Mouse (Mus musculus) mesoderm, embryonic 11.5 days (tissue): ENCODE data around the gene Fam160b1.

Experiments
- DNase-seq: peaks from one replicate; pipeline ENCODE4 v3.0.0-alpha.2; 2012; ENCODE audit warnings: low read depth, low spot score

Fam160b1 gene

DNA sequence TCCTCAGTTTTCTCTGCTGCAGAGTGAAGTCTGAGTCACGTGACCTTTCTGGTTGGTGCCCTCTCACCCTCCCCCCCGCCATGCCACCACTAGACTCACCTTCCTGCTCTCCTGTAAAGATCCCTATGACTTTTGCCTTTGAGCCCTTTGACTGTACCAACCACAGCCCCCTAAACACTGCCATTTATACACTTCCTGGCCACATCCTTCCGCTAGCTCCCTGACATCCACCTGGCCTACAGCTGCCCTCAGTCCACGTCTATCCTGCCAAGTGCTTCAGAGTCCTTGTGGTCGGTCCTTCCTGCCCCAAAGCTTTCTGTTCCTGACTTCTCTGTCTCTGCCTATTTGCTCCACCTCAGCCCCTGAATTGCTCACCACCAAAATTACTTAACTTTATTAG, 16.6 kb upstream of the Fam160b1 start:
- DNase-seq: no peak

- no peak for DNase-seq
Measured at GRCm38 (mm10) chr19:57344678-57345077, 15.8 kb upstream of the Fam160b1 start.

- no peak for DNase-seq
Measured at GRCm38 (mm10) chr19:57349096-57349495, 11.4 kb upstream of the Fam160b1 start.

GRCm38 (mm10) chr19:57352337-57352935, 8.0 kb upstream of the Fam160b1 start:
- peak; percentile 71 for DNase-seq

GRCm38 (mm10) chr19:57353228-57353627, 7.3 kb upstream of the Fam160b1 start:
- no peak for DNase-seq

- DNase-seq: no peak
Measured at GRCm38 (mm10) chr19:57354050-57354449, 6.4 kb upstream of the Fam160b1 start.

DNA sequence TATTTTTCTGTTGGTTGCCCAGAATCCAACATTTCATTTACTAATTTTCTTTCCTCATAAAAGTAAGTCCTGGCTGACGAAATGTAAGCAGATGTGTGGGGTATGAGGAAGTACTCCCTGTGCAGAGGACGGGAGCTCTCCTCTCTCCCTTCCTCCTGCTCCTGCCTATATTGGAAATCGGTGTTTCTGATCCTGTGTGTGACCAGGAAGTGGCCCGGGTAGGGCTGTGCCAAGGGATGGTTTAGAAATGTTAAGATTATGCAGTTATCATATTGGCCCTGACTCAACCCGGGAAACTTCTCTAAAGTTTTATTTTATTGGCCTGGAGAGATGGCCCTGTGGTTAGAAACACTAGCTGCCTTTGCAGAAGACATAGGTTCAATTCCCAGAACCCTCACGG, 5.8 kb upstream of the Fam160b1 start:
- no peak for DNase-seq

DNA sequence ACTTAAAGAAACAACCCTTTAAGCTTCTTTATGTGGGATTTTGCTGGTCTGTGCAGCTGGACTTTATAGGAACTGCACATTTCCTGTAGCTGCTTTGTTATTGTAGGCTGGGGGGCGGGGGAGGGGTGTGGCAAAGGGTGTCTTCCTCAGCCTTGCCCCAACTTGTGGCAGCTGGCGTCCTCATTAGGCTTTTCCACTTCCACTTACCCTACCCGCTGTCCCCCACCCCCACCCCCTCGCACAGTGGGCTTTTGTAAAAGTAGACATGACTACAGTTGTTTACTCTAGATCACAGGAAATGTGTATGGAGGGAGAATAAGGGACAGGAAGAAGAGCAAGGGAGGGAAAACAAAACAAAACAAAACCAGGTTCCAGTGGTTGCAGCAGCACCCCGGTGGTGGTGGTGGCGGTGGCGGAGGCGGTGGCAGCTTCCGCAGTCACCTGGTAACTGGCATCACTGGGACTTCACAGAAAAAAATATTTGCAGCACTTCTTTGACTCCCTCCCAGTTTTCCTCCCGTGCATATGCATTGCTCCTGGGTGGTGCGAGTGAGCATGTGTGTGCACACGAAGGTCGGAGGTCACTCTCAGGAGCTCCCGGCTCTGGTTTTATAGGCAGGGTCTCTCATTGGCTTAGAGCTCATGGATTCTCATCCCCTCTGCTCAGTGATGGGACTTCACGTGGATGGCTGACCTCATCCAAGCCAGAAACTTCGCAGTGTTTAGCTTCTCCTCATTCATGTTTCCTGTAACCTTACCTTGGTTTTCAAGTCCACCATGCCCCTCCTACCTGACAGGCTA, 4.8 kb upstream of the Fam160b1 start:
- no peak for DNase-seq

GRCm38 (mm10) chr19:57356273-57356672, 4.2 kb upstream of the Fam160b1 start:
- no peak for DNase-seq

DNA sequence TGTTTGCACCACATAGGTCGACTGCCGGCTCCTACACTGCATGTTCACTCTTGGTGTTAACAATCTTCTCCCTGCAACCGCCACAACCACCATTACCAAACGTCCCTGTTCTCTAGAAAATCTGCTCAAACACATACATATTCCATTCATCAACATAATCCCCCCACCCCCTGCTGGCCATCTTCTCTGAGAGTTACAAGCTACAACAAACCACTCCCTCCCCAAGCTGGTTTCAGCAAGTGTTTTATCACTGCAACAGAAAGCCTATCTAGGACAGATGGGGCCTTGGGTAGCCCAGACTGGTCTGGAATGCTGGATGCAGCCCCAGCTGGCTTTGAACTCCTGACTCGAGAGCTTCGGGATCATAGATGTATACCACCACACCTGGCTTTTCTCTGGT, 3.2 kb upstream of the Fam160b1 start:
- no peak for DNase-seq

DNA sequence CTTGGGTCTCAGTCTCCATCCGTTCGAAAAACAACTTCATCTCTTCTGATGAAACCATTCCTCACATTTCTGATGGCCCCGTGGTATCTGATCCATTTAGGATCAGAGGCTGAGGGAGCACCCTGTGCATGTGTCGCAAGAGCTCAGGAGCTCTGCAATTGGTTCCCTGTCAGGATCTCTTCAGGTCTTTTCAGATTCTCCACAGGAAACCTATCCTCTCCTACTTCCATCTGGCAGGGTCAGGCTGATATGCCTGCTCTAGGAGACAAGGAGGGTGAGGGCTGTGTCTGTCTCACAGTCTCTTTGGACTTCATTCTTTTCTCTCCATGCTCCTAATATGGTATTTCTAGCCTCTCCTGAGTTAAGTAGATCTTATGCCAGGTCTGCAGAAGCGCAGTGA, 2.7 kb upstream of the Fam160b1 start:
- no peak for DNase-seq

- no peak for DNase-seq
Measured at GRCm38 (mm10) chr19:57358322-57358721, 2.2 kb upstream of the Fam160b1 start.

- no peak for DNase-seq
Measured at GRCm38 (mm10) chr19:57358836-57359598, 1.5 kb upstream of the Fam160b1 start.

GRCm38 (mm10) chr19:57359701-57360326, 666 bp upstream of the Fam160b1 start:
- DNase-seq: no peak

DNA sequence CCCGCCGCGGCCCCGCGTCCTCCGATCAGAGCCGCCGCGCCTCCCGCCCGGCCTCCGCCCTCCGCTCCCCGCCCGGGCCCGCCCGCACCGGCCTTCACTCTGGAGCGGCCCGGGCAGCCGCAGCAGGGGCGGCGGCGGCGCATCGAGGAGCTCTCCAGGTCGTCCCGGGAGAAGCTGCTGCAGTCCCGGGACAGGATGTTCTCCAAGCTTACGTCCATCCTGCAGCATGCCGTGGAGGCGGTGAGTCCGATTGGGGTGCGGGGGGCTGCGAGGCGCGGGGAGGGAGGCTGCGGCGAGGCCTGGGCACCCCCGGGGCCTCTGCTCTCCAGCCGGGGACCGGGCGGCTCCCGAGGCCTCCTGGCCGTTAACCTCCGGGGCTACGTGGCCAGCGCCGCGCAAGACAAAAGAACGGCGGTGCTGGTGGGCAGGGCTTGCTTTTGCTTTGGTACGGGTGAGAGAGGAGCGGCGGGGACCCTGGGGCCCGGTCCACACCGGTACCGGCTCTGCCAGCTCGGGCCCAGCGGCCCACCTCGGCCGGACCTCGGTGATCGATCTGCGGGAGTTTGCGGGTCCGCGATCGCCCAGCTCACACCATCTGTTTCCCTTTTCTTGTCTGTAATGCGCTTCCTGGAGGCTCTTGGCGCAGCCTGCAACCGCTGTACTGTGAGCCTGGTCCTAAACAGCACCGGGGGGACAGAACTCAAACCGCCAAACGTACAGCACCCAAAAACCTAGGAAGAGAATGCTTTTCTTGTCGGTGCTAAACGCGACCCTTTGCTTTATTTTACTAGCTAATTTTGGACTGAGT, 855 bp downstream of the Fam160b1 start:
- peak; percentile 66 for DNase-seq

DNA sequence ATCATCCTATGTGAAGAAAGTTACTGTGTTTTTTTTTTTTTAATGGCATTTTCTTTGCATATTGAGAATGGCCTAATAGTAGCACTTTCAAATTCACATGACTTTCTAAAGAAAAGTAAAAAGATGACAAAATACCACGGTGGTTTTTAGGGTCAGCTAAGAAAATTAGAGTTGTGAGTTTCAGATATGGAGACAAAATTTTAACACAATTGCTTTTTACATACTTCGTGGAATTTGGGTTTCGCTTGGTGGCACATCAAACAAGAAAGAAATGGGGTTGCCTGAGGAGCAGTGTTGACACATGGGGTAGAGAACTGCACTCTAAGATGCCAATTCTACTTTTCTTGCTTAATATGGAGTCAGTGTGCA, 1.4 kb downstream of the Fam160b1 start:
- DNase-seq: no peak

GRCm38 (mm10) chr19:57362586-57362985, 2.1 kb downstream of the Fam160b1 start:
- no peak for DNase-seq

DNA sequence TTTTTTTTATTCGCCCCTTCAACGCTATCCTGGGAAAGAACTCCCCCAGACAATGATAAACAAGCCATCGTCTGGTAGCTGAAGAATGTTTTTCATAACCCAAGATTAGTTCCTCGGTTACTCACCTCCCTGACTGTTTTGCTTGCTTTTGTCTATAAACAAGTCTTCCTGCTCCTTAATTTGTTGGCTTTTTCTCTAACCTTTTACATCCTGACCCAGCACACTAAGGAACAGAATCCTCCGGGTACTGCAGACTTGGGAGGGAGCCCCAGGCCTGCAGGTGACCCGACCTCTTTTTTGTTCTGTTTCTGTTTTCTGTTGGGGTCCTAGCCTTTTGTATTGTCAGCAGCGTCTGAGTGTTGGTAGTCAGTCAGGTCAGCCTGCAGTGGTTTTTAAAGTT, 2.6 kb downstream of the Fam160b1 start:
- no peak for DNase-seq

DNA sequence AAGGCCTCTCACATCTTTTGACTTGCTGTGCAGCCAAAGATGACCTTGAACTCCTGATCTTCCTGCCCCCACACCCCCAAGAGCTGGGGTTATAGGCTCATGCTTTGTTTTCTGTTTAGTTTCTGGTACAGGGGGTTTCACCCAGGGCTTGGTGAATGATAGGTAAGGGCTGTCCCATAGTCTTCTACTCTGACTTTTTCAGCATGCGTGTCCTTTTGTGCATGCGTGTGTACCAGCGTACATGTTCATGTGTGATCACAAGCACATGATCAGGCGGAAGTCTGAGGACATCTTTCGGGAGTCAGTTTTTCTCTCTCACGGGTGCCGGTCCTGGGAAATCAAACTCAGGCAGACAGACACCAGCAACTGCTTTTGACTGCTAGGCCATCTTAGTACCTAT, 3.1 kb downstream of the Fam160b1 start:
- no peak for DNase-seq

GRCm38 (mm10) chr19:57364942-57365673, 4.6 kb downstream of the Fam160b1 start:
- no peak for DNase-seq

GRCm38 (mm10) chr19:57366007-57366406, 5.5 kb downstream of the Fam160b1 start:
- no peak for DNase-seq
